Mouse (Mus musculus) splenic B cell, adult 2 months (primary cell): ENCODE data around the gene Iqca.

ENCODE experiments used
- DNase-seq: peaks from one replicate; pipeline ENCODE4 v3.0.0-alpha.2; 2011; ENCODE audit warnings: low read depth, low spot score
- H3K27me3 ChIP-seq: 2 replicates; pipeline ENCODE4 v1.6.1; 2012; ENCODE audit warnings: mild to moderate bottlenecking, low read length, moderate library complexity, mixed read lengths; ENCODE audit not compliant: control insufficient read depth, poor library complexity, insufficient read depth, severe bottlenecking
- H3K36me3 ChIP-seq: 2 replicates; pipeline ENCODE4 v1.6.1; 2012; ENCODE audit warnings: mild to moderate bottlenecking, low read length, moderate library complexity, mixed read lengths; ENCODE audit not compliant: control insufficient read depth, poor library complexity, insufficient read depth, severe bottlenecking

Iqca gene

DNA sequence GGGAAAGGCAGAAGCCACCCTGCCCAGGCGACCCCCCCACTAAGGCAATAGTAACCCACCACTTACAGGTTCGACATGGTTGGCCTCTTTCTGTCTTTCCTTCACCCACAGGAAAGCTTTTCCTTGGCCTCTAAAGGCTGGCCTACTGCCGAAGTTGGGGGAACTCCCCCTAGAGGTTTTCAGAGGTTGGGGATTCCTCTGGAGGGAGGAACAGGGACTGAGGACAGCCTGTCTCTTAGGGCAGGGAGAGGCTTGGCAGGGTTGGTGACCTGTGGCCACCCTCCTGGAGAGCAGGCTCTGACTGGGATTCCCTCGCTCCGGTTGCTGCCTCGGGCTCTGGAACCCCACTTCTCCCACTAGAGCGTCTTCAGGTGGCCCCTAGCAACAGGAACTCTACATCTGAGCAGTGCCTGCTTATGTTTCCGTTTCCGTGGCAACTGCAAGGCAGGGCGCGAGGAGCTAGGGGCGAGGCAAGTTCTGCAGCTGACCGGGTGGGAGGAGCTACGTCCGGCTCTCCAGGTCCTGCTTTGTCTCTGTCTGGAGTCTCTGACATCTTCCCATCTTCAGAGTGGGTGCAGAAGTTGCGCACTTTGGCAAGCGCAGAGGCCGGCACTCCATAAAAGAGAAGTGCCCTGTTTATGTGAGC, at the start of gene Iqca:
Iqca (minus strand) TSS at position 303 of the 646 bp plus-strand sequence.
- peak; percentile 59 for DNase-seq
- Histone ChIP-seq H3K36me3 (no peaks in the 10 kb centered on the region), H3K27me3 (no peaks in the 10 kb centered on the region)

- Histone ChIP-seq H3K27me3 (no peaks in the 10 kb centered on the region), H3K36me3 (no peaks in the 10 kb centered on the region)
- DNase-seq, result peak; percentile 26
These were observed 49.2 kb upstream of the Iqca start for GRCm38 (mm10) chr1:90202207-90202978.

- DNase-seq, result no peak
- no peaks in the 10 kb centered on the region for H3K27me3 ChIP-seq
These were observed 48.5 kb upstream of the Iqca start for GRCm38 (mm10) chr1:90201655-90202054.

GRCm38 (mm10) chr1:90201246-90201645, 48.0 kb upstream of the Iqca start:
- no peaks in the 10 kb centered on the region for H3K36me3 ChIP-seq
- H3K27me3 ChIP-seq, result no peaks in the 10 kb centered on the region
- DNase-seq, result no peak

More at GRCm38 (mm10) chr1:90201655-90202054, 48.5 kb upstream of the Iqca start:
- no peaks in the 10 kb centered on the region for H3K36me3 ChIP-seq

DNA sequence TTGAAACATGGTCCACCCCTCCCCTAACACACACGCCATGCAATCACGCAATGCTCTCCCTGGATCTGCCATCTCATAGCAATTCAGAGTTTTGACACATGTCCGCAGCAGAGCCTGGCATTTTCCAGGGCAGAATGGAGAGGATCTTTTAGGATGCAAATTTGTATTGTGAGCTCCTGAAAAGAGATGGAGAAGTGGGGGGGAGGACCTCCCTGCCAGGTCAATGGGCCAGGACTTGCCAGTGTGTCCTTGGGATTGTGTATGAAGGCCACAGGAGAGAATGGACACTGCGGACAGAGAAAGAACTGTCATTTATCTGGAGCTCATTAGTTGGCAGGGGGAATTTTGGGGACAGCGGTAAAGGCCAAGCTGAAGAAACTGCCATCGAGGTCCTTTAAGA, 35.8 kb upstream of the Iqca start:
- no peak for DNase-seq
- H3K27me3 ChIP-seq, result no peaks in the 10 kb centered on the region
- H3K36me3 ChIP-seq, result no peaks in the 10 kb centered on the region

DNA sequence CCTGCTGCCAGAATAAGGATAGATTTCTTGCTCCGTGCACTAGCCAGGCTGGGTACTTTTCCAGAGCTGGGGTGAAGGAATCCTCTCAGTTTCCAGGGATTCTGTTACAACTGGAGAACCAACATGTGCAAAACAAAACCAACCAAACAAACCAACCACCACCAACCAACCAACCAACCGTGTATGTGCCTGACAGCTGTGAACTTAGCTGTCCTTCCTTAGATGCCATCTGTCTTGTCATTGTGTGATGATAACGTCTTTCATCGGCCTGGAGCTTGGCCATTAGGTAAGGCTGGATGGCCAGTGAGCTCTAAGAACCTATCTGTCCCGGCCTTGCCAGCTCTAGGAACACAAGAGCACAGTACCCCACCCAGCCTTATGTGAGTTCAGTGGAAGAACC, 33.7 kb upstream of the Iqca start:
- Histone ChIP-seq H3K36me3 (no peaks in the 10 kb centered on the region), H3K27me3 (no peaks in the 10 kb centered on the region)
- no peak for DNase-seq

GRCm38 (mm10) chr1:90186173-90186572, 33.0 kb upstream of the Iqca start:
- Histone ChIP-seq H3K36me3 (no peaks in the 10 kb centered on the region), H3K27me3 (no peaks in the 10 kb centered on the region)
- no peak for DNase-seq

GRCm38 (mm10) chr1:90183602-90184001, 30.4 kb upstream of the Iqca start:
- no peak for DNase-seq
- Histone ChIP-seq H3K27me3 (no peaks in the 10 kb centered on the region), H3K36me3 (no peaks in the 10 kb centered on the region)

- H3K36me3 ChIP-seq, result no peaks in the 10 kb centered on the region
- no peaks in the 10 kb centered on the region for H3K27me3 ChIP-seq
- peak; percentile 18 for DNase-seq
These were observed 29.3 kb upstream of the Iqca start for GRCm38 (mm10) chr1:90182521-90182920.

DNA sequence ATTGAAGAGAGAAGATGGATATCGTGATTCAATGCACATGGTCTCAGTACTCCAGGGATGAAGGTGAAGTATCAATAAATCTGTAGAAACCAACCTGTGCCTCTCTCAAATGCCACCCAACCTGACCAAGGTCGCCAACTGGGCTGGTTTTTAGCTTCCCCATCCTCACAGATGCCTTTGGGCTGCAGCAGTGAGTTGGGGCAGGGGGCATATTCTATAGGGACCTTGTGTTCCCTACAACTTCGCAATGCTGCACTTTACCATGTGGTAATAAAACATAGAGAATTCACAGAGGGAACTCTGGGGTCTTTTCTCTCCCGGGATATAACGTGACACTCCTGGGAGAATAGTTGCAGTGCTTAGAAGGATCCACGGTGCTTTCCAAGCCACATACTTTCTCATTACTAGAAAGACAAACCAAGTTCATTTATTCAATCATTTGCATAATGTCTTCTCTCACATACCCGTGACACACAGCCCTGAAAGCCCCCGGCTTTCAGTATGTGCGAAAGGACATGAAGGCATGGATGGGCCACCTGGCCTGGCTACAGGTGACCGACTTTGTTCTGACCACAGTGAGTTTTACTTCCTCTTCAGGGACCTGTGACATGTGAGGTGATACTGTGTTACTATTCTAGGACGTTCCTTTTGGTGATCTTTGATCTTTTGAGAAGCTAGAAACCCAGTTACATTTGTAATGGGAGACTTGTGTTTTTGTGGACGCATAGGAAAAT, 27.9 kb upstream of the Iqca start:
- DNase-seq, result peak; percentile 83
- no peaks in the 10 kb centered on the region for H3K36me3 ChIP-seq
- no peaks in the 10 kb centered on the region for H3K27me3 ChIP-seq

GRCm38 (mm10) chr1:90180479-90180878, 27.3 kb upstream of the Iqca start:
- peak; percentile 27 for DNase-seq
- H3K27me3 ChIP-seq, result no peaks in the 10 kb centered on the region
- H3K36me3 ChIP-seq, result no peaks in the 10 kb centered on the region

DNA sequence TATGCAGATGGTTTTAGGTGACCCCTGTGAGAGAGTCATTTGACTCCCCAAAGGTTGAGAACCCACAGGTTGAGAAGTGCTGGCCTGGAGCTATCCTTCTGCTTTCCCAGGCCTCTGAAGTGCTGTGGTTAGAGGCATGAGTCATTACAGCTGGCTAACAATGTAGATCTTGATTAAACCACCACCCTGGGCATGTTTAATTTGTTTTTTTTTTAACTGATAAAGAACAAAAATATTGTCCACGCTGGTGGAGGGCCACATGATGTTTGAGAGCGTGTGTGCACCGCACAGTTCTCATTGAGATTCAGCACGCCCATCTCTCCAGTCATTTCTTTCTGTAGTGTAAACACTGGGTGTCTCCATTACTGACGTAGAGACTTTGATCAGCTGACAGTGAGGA, 24.8 kb upstream of the Iqca start:
- Histone ChIP-seq H3K36me3 (no peaks in the 10 kb centered on the region), H3K27me3 (no peaks in the 10 kb centered on the region)
- DNase-seq, result no peak

- DNase-seq, result no peak
- no peaks in the 10 kb centered on the region for H3K36me3 ChIP-seq
- no peaks in the 10 kb centered on the region for H3K27me3 ChIP-seq
These were observed 24.4 kb upstream of the Iqca start for GRCm38 (mm10) chr1:90177565-90177964.

GRCm38 (mm10) chr1:90176223-90176622, 23.0 kb upstream of the Iqca start:
- Histone ChIP-seq H3K36me3 (no peaks in the 10 kb centered on the region), H3K27me3 (no peaks in the 10 kb centered on the region)
- no peak for DNase-seq

GRCm38 (mm10) chr1:90174338-90174737, 21.1 kb upstream of the Iqca start:
- DNase-seq, result no peak
- Histone ChIP-seq H3K36me3 (no peaks in the 10 kb centered on the region), H3K27me3 (no peaks in the 10 kb centered on the region)
